9 mouse cellular contexts compared by ENCODE assay signal in genomic region chr7:44311713-44312304, GRCm38 (mm10). TPM values are rescaled to one million over a fixed set of nuclear protein-coding genes. Genes with fewer than 3 reads are reported as not detected.
DNase-seq lines count a peak whose midpoint lies in the region; ATAC-seq and TF ChIP-seq lines count a peak whose summit lies in the region.
"Had no signal": no experiment of that assay in that cellular context is flagged by ENCODE, and none has a peak within 500 bp of the region (broad histone marks: within the 10 kb centered on the region; RNA-seq: fewer than 3 reads in every experiment).

No protein-coding gene starts in this region.

- H3K27ac ChIP-seq in heart, embryonic 11.5 days (ENCODE audit: low read depth, low read length) = no peak overlapping the region
- H3K27ac ChIP-seq in hindbrain, postnatal 0 days = peak overlapping the region; percentile 73; the same call in 1 of the 2 replicates
- peak overlapping the region; percentile 74; the same call in 1 of the 2 replicates for H3K27ac ChIP-seq in midbrain, embryonic 13.5 days
- H3K27ac ChIP-seq: macrophage had no signal

- no peak for DNase-seq in heart, postnatal 36 days
- peak; percentile 37 for DNase-seq in cerebellum, adult 8-10 months
- DNase-seq in hindbrain, postnatal 0 days (ENCODE audit: low spot score) = no peak
- no peak for DNase-seq in urinary bladder, adult 2 months (ENCODE audit: low spot score)
- DNase-seq in adrenal gland, postnatal 36 days = no peak

- ATAC-seq in heart, embryonic 11.5 days (replicated peaks; ENCODE audit: insufficient number of reproducible peaks, low FRiP score, low TSS enrichment) = 0 out of 2 replicates have a peak, but pooled peaks have one; percentile 2
- ATAC-seq in hindbrain, postnatal 0 days = peak; percentile 6; the same call in 1 of the 2 replicates
- ATAC-seq in midbrain, embryonic 13.5 days = 0 out of 2 replicates have a peak, but pooled peaks have one; percentile 1
- no peak for ATAC-seq in erythroid progenitor cell, adult 5-6 weeks (replicated peaks; ENCODE audit: low FRiP score, poor library complexity, severe bottlenecking)

- no peak overlapping the region for H3K9ac ChIP-seq in heart, embryonic 11.5 days (ENCODE audit: low read depth, low read length)
- H3K9ac ChIP-seq in hindbrain, postnatal 0 days (replicated peaks; ENCODE audit: low read length) = peak overlapping the region; percentile 75; the same call in 1 of the 2 replicates
- H3K9ac ChIP-seq in midbrain, embryonic 13.5 days (replicated peaks) = peak overlapping the region; percentile 87

- no peak overlapping the region for H3K4me3 ChIP-seq in heart, embryonic 11.5 days (ENCODE audit: low read depth, low read length)
- peak overlapping the region; percentile 56 for H3K4me3 ChIP-seq in hindbrain, postnatal 0 days (ENCODE audit: low read length)
- H3K4me3 ChIP-seq in midbrain, embryonic 13.5 days (replicated peaks) = peak overlapping the region; percentile 67

- WGBS in heart, embryonic 11.5 days (ENCODE audit: insufficient replicate concordance) = 7% methylated on average over 6 of the region's 6 CpGs
- 13% methylated on average over 6 of the region's 6 CpGs for WGBS in hindbrain, postnatal 0 days
- 20% methylated on average over 6 of the region's 6 CpGs for WGBS in midbrain, embryonic 13.5 days

- H3K36me3 ChIP-seq in heart, embryonic 11.5 days (ENCODE audit: control insufficient read depth, insufficient read depth, low read length) = no peaks in the 10 kb centered on the region
- H3K36me3 ChIP-seq in hindbrain, postnatal 0 days (ENCODE audit: insufficient read depth, low read length) = 0 out of 2 replicates have a peak, but pooled peaks cover 12% of the 10 kb centered on the region
- peaks cover 34% of the 10 kb centered on the region for H3K36me3 ChIP-seq in midbrain, embryonic 13.5 days

- no peaks in the 10 kb centered on the region for H3K9me3 ChIP-seq in heart, embryonic 11.5 days (replicated peaks; ENCODE audit: control insufficient read depth, low read length)
- H3K9me3 ChIP-seq in hindbrain, postnatal 0 days (ENCODE audit: low read length) = no peaks in the 10 kb centered on the region
- H3K9me3 ChIP-seq in midbrain, embryonic 13.5 days = no peaks in the 10 kb centered on the region

- H3K4me2 ChIP-seq in heart, embryonic 11.5 days = no peak overlapping the region
- peak overlapping the region; percentile 62 for H3K4me2 ChIP-seq in hindbrain, postnatal 0 days (ENCODE audit: low read depth, low read length)
- peak overlapping the region; percentile 93 for H3K4me2 ChIP-seq in midbrain, embryonic 13.5 days (replicated peaks)

- TF ChIP-seq CTCF in hindbrain, postnatal 0 days (IDR thresholded peaks at IDR 0.05; ENCODE audit: low read depth) = 0 out of 2 replicates have a peak, but pooled peaks have one; percentile 29

- intact Hi-C loops in heart, postnatal 36 days (cut with DNase I) = no loop called here

- H3K4me1 ChIP-seq in heart, embryonic 11.5 days (ENCODE audit: control insufficient read depth, insufficient read depth, low read length) = peaks cover 11% of the 10 kb centered on the region
- H3K4me1 ChIP-seq in hindbrain, postnatal 0 days (ENCODE audit: insufficient read depth, low read length) = 0 out of 2 replicates have a peak, but pooled peaks cover 4% of the 10 kb centered on the region
- H3K4me1 ChIP-seq in midbrain, embryonic 13.5 days (replicated peaks) = peaks cover 27% of the 10 kb centered on the region

- peaks cover 78% of the 10 kb centered on the region for H3K27me3 ChIP-seq in heart, embryonic 11.5 days (ENCODE audit: control insufficient read depth, insufficient read depth, low read length)
- H3K27me3 ChIP-seq in hindbrain, postnatal 0 days (ENCODE audit: insufficient read depth, low read length) = no peaks in the 10 kb centered on the region
- H3K27me3 ChIP-seq in midbrain, embryonic 13.5 days = peaks cover 9% of the 10 kb centered on the region; the same call in 1 of the 2 replicates

RNA-seq across cellular contexts. Expression of gene Shank1, which starts 1.8 kb away (rescaled TPM):
- polyA plus RNA-seq in heart, embryonic 11.5 days (2014; fragmentation: Nextera tagmentation; extraction: Ambion mirVana) = 1.1 and 1.3 TPM in 2 replicates
- total RNA-seq in heart, postnatal 36 days (2021) = 1 to 10 TPM in 1 of 2 experiments, under 1 TPM in 1; 1.00 to 1.5 TPM
- total RNA-seq in hindbrain, postnatal 0 days (2014; rRNA removed) = 39.0 and 41.8 TPM in 2 replicates
- 36.3 and 36.6 TPM in 2 replicates for polyA plus RNA-seq in hindbrain, postnatal 0 days (2015; fragmentation: Nextera tagmentation; extraction: Ambion mirVana)
- 26.0 and 26.4 TPM in 2 replicates for polyA plus RNA-seq in midbrain, embryonic 13.5 days (2015; fragmentation: Nextera tagmentation; extraction: Ambion mirVana)
- not detected in 2 replicates for total RNA-seq in erythroid progenitor cell, adult 5-6 weeks (2015; ENCODE audit: low replicate concordance)
- total RNA-seq in erythroid progenitor cell, adult 5-6 weeks (2017; ENCODE audit: low replicate concordance) = under 0.01 and 0.23 TPM in 2 replicates
- polyA plus RNA-seq in urinary bladder, adult 2 months (2012; rRNA removed) = 0.85 and 1.9 TPM in 2 replicates
- 1 to 10 TPM; 5.2 to 6.7 TPM for total RNA-seq in adrenal gland, postnatal 36 days (2021)
- polyA plus RNA-seq: macrophage had no signal

RNA-seq across cellular contexts. Expression of gene Clec11a, which starts 5.1 kb away (rescaled TPM):
- polyA plus RNA-seq in heart, embryonic 11.5 days (2014; fragmentation: Nextera tagmentation; extraction: Ambion mirVana) = 0.65 and 0.84 TPM in 2 replicates
- under 1 TPM; 0.75 to 0.84 TPM for total RNA-seq in heart, postnatal 36 days (2021)
- total RNA-seq in hindbrain, postnatal 0 days (2014; rRNA removed) = 3.3 and 5.9 TPM in 2 replicates
- polyA plus RNA-seq in hindbrain, postnatal 0 days (2015; fragmentation: Nextera tagmentation; extraction: Ambion mirVana) = 4.4 and 4.5 TPM in 2 replicates
- polyA plus RNA-seq in midbrain, embryonic 13.5 days (2015; fragmentation: Nextera tagmentation; extraction: Ambion mirVana) = 3.7 and 4.0 TPM in 2 replicates
- total RNA-seq in erythroid progenitor cell, adult 5-6 weeks (2015; ENCODE audit: low replicate concordance) = 2.5 TPM in 1 of 2 replicates, not detected in the other
- not detected in 2 replicates for total RNA-seq in erythroid progenitor cell, adult 5-6 weeks (2017; ENCODE audit: low replicate concordance)
- polyA plus RNA-seq in urinary bladder, adult 2 months (2012; rRNA removed) = 17.2 and 19.7 TPM in 2 replicates
- total RNA-seq in adrenal gland, postnatal 36 days (2021) = 1 to 10 TPM; 4.1 TPM

RNA-seq across cellular contexts. Expression of gene Gm15517, which starts 50.6 kb away (rescaled TPM):
- not detected in 2 replicates for polyA plus RNA-seq in heart, embryonic 11.5 days (2014; fragmentation: Nextera tagmentation; extraction: Ambion mirVana)
- not detected for total RNA-seq in heart, postnatal 36 days (2021)
- not detected in 2 replicates for total RNA-seq in hindbrain, postnatal 0 days (2014; rRNA removed)
- polyA plus RNA-seq in hindbrain, postnatal 0 days (2015; fragmentation: Nextera tagmentation; extraction: Ambion mirVana) = not detected in 2 replicates
- polyA plus RNA-seq in midbrain, embryonic 13.5 days (2015; fragmentation: Nextera tagmentation; extraction: Ambion mirVana) = not detected in 2 replicates
- total RNA-seq in erythroid progenitor cell, adult 5-6 weeks (2015; ENCODE audit: low replicate concordance) = not detected in 2 replicates
- not detected in 2 replicates for total RNA-seq in erythroid progenitor cell, adult 5-6 weeks (2017; ENCODE audit: low replicate concordance)
- 0.65 TPM in 1 of 2 replicates, not detected in the other for polyA plus RNA-seq in urinary bladder, adult 2 months (2012; rRNA removed)
- not detected for total RNA-seq in adrenal gland, postnatal 36 days (2021)
- polyA plus RNA-seq: macrophage had no signal

RNA-seq across cellular contexts. Expression of gene Acp4, which starts 54.6 kb away (rescaled TPM):
- not detected in 2 replicates for polyA plus RNA-seq in heart, embryonic 11.5 days (2014; fragmentation: Nextera tagmentation; extraction: Ambion mirVana)
- not detected for total RNA-seq in heart, postnatal 36 days (2021)
- not detected in 2 replicates for total RNA-seq in hindbrain, postnatal 0 days (2014; rRNA removed)
- 0.13 TPM in 1 of 2 replicates, not detected in the other for polyA plus RNA-seq in hindbrain, postnatal 0 days (2015; fragmentation: Nextera tagmentation; extraction: Ambion mirVana)
- polyA plus RNA-seq in midbrain, embryonic 13.5 days (2015; fragmentation: Nextera tagmentation; extraction: Ambion mirVana) = 0.09 TPM in 1 of 2 replicates, not detected in the other
- total RNA-seq in erythroid progenitor cell, adult 5-6 weeks (2015; ENCODE audit: low replicate concordance) = not detected in 2 replicates
- not detected in 2 replicates for total RNA-seq in erythroid progenitor cell, adult 5-6 weeks (2017; ENCODE audit: low replicate concordance)
- not detected in 2 replicates for polyA plus RNA-seq in urinary bladder, adult 2 months (2012; rRNA removed)
- not detected for total RNA-seq in adrenal gland, postnatal 36 days (2021)
- polyA plus RNA-seq: macrophage had no signal
